Mouse (Mus musculus): Measurements from ENCODE around the gene Pabpc4l.
"Not testable (repeated sequence)": the region's sequence is repeated elsewhere in the genome, so short reads cannot be mapped to it uniquely, and the experiment has no call there.

Gene Pabpc4l

DNA sequence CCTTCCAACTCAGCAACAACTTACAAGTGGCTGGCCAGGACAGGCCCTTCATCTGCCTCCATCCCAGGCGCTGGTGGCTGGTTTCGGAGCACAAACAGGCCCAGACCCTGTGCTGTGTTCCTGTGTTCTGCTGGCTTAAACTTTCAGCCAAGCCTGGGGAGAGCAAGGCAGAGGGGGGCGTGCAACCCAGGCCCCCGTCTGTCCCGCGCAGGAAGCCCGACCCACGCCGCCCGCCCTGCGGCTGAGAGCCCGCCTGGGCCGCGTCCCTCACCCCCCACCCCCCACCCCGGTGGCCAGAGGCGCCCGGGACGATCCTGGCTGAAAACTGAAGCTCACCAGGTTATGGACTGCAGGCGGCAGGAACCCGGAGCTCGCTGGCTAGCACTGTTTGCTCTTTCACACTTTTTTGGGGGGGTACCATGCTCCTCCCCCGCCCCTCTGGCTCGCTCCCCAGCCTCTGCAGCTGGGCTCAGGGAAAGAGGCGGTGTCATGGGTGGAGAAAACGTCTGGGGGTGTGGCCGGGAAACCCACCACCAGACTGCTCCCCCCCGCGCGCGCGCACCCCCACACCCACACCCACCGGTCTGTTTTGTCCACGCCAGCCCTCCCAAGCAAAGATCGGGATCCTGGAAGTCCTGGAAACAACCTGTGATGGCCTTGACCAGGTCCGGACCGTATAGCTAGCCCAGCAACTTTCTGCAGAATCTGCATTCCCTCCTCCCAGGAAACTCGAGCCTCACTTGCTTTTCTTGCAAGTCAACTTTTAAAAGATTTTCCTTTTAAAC is at the start of gene Pabpc4l:
TSS of gene Pabpc4l (minus strand) at position 739 of the 785 bp plus-strand sequence.
- CTCF ChIA-PET, result no interaction called here
- POLR2A ChIA-PET, result interaction anchor here in 2 of 4 experiments (0.5 to 0.7 kb wide), 3 partner anchors 17 to 352 kb away, joined by 3 to 5 read pairs (median 3); no protein-coding TSS in a partner anchor

DNA sequence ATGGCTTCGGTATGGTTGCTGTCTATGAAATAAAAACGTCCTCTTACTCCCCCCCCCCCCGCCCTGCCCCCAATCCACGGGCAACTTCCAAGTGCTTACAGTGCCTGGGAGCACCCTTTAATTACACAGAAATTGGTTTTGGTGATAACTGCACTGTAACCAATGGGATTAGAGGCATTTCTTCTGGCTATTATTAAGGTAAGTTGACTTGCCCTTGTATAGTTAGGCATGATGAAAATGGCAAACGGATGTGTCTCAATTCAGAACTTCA is 42.9 kb upstream of the Pabpc4l start:
- POLR2A ChIA-PET, result no interaction called here
- CTCF ChIA-PET, result interaction anchor here in 1 of 4 experiments (0.6 kb wide), 1 partner anchor 46 kb away, joined by 3 read pairs; no protein-coding TSS in a partner anchor

GRCm38 (mm10) chr3:46490132-46490988 is 42.3 kb upstream of the Pabpc4l start:
- POLR2A ChIA-PET, result no interaction called here
- CTCF ChIA-PET, result interaction anchor here in 1 of 4 experiments (0.6 kb wide), 1 partner anchor 45 kb away, joined by 3 read pairs; no protein-coding TSS in a partner anchor

DNA sequence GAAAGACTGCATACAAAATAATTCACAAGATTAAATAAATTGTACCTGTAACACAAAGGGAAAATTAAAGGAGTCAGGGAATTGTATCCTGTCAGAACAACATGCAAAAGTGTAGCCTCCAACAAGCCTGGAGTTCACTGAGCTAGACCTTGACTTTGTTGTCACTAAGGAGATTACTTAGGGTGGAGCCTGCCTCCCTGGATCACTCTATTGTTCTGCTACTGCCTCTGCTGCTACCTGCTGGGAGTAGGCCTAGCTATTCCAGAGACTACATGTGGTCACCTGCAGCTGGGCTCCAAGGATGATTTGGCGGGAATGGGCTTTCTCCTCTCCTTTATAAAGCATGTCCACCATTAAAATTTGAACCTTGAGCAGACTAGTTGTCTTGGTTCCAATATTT is 38.1 kb upstream of the Pabpc4l start:
- CTCF ChIA-PET, POLR2A ChIA-PET: not testable (repeated sequence)

GRCm38 (mm10) chr3:46448266-46448532 is 180 bp upstream of the Pabpc4l start:
- ChIA-PET CTCF (no interaction called here), POLR2A (interaction anchor here in 1 of 4 experiments (0.7 kb wide), 1 partner anchor 16 kb away, joined by 3 read pairs; no protein-coding TSS in a partner anchor)

DNA sequence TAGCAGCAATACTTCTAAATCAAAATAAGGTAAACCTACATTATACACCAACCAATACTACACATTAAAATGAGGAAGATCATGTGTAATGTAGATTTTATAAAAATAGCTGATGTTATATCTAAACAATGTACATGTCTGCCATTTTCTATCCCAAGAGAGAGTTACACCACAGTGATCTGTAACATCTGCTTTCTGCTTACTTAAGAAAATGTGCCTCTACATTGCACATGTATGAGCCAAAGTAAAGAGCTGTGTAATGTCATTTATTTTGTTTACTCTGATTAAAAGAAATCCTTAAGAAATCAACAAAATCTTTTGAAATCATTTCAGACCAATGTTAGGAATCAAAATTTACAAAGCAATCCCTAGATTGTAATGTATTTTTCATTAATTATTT is 16.6 kb downstream of the Pabpc4l start:
- POLR2A ChIA-PET, result no interaction called here
- CTCF ChIA-PET, result no interaction called here
